Mouse (Mus musculus): Measurements from ENCODE around the gene Zfp408. TPM values are rescaled to one million over a fixed set of nuclear protein-coding genes. Genes with fewer than 3 reads are reported as not detected.

Gene Zfp408
- polyA plus RNA-seq, 1 experiment from 2014 or later = 1.8 TPM

- no peak for ATAC-seq
- Histone ChIP-seq H3K36me3 (replicated peaks; ENCODE audit: insufficient read depth, low read length) (peaks cover 61% of the 10 kb centered on the region), H3K9ac (replicated peaks) (no peak overlapping the region), H3K4me1 (ENCODE audit: insufficient read depth) (no peaks in the 10 kb centered on the region), H3K4me3 (ENCODE audit: low read depth, low read length) (no peak overlapping the region), H3K4me2 (ENCODE audit: low read depth, low read length) (no peak overlapping the region), H3K27me3 (ENCODE audit: insufficient read depth, low read length) (no peaks in the 10 kb centered on the region), H3K9me3 (ENCODE audit: low read length) (no peaks in the 10 kb centered on the region), H3K27ac (ENCODE audit: low read depth) (no peak overlapping the region)
- TF ChIP-seq CTCF (IDR thresholded peaks at IDR 0.05; ENCODE audit: low read depth) = peak; percentile 56
- TF ChIP-seq EP300 (IDR thresholded peaks at IDR 0.05; ENCODE audit: low read depth) = no peak
- WGBS (ENCODE audit: insufficient replicate concordance) = 60% methylated on average over 4 of the region's 4 CpGs
- peak; percentile 48 for DNase-seq
These were observed 33.3 kb upstream of the Zfp408 start for GRCm38 (mm10) chr2:91682850-91683249.

- H3K9me3 ChIP-seq (ENCODE audit: low read length) = no peaks in the 10 kb centered on the region
- no peaks in the 10 kb centered on the region for H3K27me3 ChIP-seq (ENCODE audit: insufficient read depth, low read length)
- no peaks in the 10 kb centered on the region for H3K4me1 ChIP-seq (ENCODE audit: insufficient read depth)
- no peak overlapping the region for H3K4me2 ChIP-seq (ENCODE audit: low read depth, low read length)
- no peak overlapping the region for H3K9ac ChIP-seq (replicated peaks)
- ATAC-seq (no peak), DNase-seq (no peak)
- H3K36me3 ChIP-seq (replicated peaks; ENCODE audit: insufficient read depth, low read length) = peaks cover 72% of the 10 kb centered on the region
- no peak overlapping the region for H3K4me3 ChIP-seq (ENCODE audit: low read depth, low read length)
- H3K27ac ChIP-seq (ENCODE audit: low read depth) = no peak overlapping the region
- TF ChIP-seq CTCF (IDR thresholded peaks at IDR 0.05; ENCODE audit: low read depth) (no peak), EP300 (IDR thresholded peaks at IDR 0.05; ENCODE audit: low read depth) (no peak)
These were observed 27.4 kb upstream of the Zfp408 start for GRCm38 (mm10) chr2:91676961-91677360.

DNA sequence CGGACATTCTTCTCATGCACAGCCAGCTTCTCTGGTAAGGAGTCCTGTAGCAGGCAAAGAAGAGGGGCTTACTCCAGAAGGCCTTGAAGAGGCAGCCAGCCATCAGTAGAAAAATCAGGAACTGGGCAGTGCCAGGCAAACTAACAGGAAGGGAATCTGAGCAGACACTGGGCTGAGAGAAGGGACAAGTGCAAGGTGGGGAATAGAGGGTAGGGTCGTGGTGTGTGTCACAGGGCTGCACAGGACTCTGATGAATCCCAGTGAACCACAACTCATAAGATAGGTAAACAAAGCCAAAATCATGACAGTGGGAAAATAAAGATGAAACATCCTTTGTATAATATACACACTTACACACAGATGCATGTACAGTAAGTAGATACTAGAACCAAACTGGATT lies 26.8 kb upstream of the Zfp408 start:
- 64% methylated on average over 2 of the region's 2 CpGs for WGBS (ENCODE audit: insufficient replicate concordance)
- Histone ChIP-seq H3K4me3 (ENCODE audit: low read depth, low read length) (no peak overlapping the region), H3K36me3 (replicated peaks; ENCODE audit: insufficient read depth, low read length) (peaks cover 67% of the 10 kb centered on the region), H3K27ac (ENCODE audit: low read depth) (no peak overlapping the region), H3K4me2 (ENCODE audit: low read depth, low read length) (no peak overlapping the region), H3K27me3 (ENCODE audit: insufficient read depth, low read length) (no peaks in the 10 kb centered on the region), H3K4me1 (ENCODE audit: insufficient read depth) (no peaks in the 10 kb centered on the region), H3K9ac (replicated peaks) (no peak overlapping the region), H3K9me3 (ENCODE audit: low read length) (no peaks in the 10 kb centered on the region)
- ATAC-seq (no peak), DNase-seq (no peak)
- TF ChIP-seq EP300 (IDR thresholded peaks at IDR 0.05; ENCODE audit: low read depth) (no peak), CTCF (IDR thresholded peaks at IDR 0.05; ENCODE audit: low read depth) (no peak)

- Histone ChIP-seq H3K27me3 (ENCODE audit: insufficient read depth, low read length) (no peaks in the 10 kb centered on the region), H3K4me3 (ENCODE audit: low read depth, low read length) (no peak overlapping the region), H3K9ac (replicated peaks) (no peak overlapping the region), H3K36me3 (replicated peaks; ENCODE audit: insufficient read depth, low read length) (peaks cover 67% of the 10 kb centered on the region), H3K4me2 (ENCODE audit: low read depth, low read length) (no peak overlapping the region), H3K27ac (ENCODE audit: low read depth) (no peak overlapping the region), H3K9me3 (ENCODE audit: low read length) (no peaks in the 10 kb centered on the region), H3K4me1 (ENCODE audit: insufficient read depth) (no peaks in the 10 kb centered on the region)
- 80% methylated on average over 5 of the region's 5 CpGs for WGBS (ENCODE audit: insufficient replicate concordance)
- TF ChIP-seq CTCF (IDR thresholded peaks at IDR 0.05; ENCODE audit: low read depth) (no peak), EP300 (IDR thresholded peaks at IDR 0.05; ENCODE audit: low read depth) (no peak)
- no peak for DNase-seq
- no peak for ATAC-seq
These were observed 25.3 kb upstream of the Zfp408 start for GRCm38 (mm10) chr2:91674895-91675294.

DNA sequence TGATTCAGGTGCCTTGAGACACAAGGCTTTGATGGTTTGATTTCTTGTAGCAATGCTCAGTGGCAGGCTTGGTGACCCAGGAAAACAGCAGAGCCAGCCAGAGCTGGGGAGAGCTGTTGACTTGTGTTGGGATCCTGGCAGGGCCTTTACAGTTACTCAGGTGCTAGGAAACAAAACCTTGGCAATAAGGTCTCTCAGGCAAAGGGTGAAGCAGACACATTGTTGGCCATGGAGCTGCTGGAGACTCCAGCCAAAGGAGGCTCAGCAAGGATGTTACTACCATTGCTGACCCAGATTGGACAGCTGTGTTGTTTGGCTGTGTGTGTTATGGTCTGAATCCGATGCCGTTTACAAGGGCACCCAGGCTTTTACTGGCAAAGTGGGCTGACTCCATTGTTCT lies 24.0 kb upstream of the Zfp408 start:
- no peak overlapping the region for H3K27ac ChIP-seq (ENCODE audit: low read depth)
- H3K4me3 ChIP-seq (ENCODE audit: low read depth, low read length) = no peak overlapping the region
- H3K9me3 ChIP-seq (ENCODE audit: low read length) = no peaks in the 10 kb centered on the region
- no peak for TF ChIP-seq EP300 (IDR thresholded peaks at IDR 0.05; ENCODE audit: low read depth)
- TF ChIP-seq CTCF (IDR thresholded peaks at IDR 0.05; ENCODE audit: low read depth) = no peak
- ATAC-seq (no peak), DNase-seq (no peak)
- no peaks in the 10 kb centered on the region for H3K4me1 ChIP-seq (ENCODE audit: insufficient read depth)
- H3K27me3 ChIP-seq (ENCODE audit: insufficient read depth, low read length) = no peaks in the 10 kb centered on the region
- peaks cover 71% of the 10 kb centered on the region for H3K36me3 ChIP-seq (replicated peaks; ENCODE audit: insufficient read depth, low read length)
- no peak overlapping the region for H3K4me2 ChIP-seq (ENCODE audit: low read depth, low read length)
- no peak overlapping the region for H3K9ac ChIP-seq (replicated peaks)
- 94% methylated on average over 2 of the region's 2 CpGs for WGBS (ENCODE audit: insufficient replicate concordance)

- H3K27ac ChIP-seq (ENCODE audit: low read depth) = no peak overlapping the region
- ATAC-seq = no peak
- H3K36me3 ChIP-seq (replicated peaks; ENCODE audit: insufficient read depth, low read length) = peaks cover 63% of the 10 kb centered on the region
These were observed 20.4 kb upstream of the Zfp408 start for GRCm38 (mm10) chr2:91670038-91670437.

DNA sequence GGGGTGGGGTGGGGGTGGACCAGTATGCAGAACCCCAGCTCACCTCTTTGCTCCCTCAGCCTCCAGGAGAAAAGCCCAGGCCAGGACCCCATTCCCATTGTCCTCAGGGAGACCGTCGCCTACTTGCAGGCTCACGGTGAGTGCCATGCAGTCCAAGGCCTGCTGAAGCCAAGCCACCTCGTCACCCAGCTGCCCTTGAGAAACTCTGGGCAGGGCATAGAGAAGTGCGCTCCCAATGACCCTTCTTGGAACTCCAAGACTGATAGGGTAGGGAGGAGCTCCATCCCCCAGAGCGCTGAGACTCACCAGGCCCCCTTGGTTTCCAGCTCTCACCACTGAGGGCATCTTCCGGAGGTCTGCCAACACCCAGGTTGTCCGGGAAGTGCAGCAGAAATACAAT lies 19.7 kb upstream of the Zfp408 start:
- DNase-seq (no peak), ATAC-seq (no peak)
- Histone ChIP-seq H3K4me2 (ENCODE audit: low read depth, low read length) (no peak overlapping the region), H3K27me3 (ENCODE audit: insufficient read depth, low read length) (no peaks in the 10 kb centered on the region), H3K27ac (ENCODE audit: low read depth) (no peak overlapping the region), H3K9me3 (ENCODE audit: low read length) (no peaks in the 10 kb centered on the region), H3K9ac (replicated peaks) (no peak overlapping the region), H3K36me3 (replicated peaks; ENCODE audit: insufficient read depth, low read length) (peaks cover 62% of the 10 kb centered on the region), H3K4me1 (ENCODE audit: insufficient read depth) (no peaks in the 10 kb centered on the region), H3K4me3 (ENCODE audit: low read depth, low read length) (no peak overlapping the region)
- no peak for TF ChIP-seq CTCF (IDR thresholded peaks at IDR 0.05; ENCODE audit: low read depth)
- no peak for TF ChIP-seq EP300 (IDR thresholded peaks at IDR 0.05; ENCODE audit: low read depth)
- WGBS (ENCODE audit: insufficient replicate concordance) = 86% methylated on average over 8 of the region's 8 CpGs

More at GRCm38 (mm10) chr2:91670038-91670437, 20.4 kb upstream of the Zfp408 start:
- Histone ChIP-seq H3K4me2 (ENCODE audit: low read depth, low read length) (no peak overlapping the region), H3K27me3 (ENCODE audit: insufficient read depth, low read length) (no peaks in the 10 kb centered on the region), H3K4me3 (ENCODE audit: low read depth, low read length) (no peak overlapping the region), H3K9ac (replicated peaks) (no peak overlapping the region), H3K9me3 (ENCODE audit: low read length) (no peaks in the 10 kb centered on the region), H3K4me1 (ENCODE audit: insufficient read depth) (no peaks in the 10 kb centered on the region)
- 75% methylated on average over 6 of the region's 6 CpGs for WGBS (ENCODE audit: insufficient replicate concordance)
- TF ChIP-seq EP300 (IDR thresholded peaks at IDR 0.05; ENCODE audit: low read depth) (no peak), CTCF (IDR thresholded peaks at IDR 0.05; ENCODE audit: low read depth) (no peak)
- DNase-seq = no peak
